Mouse (Mus musculus) monocyte, adult 59 days (primary cell): ENCODE measurements around the gene Msi1. TPM values are rescaled to one million over a fixed set of nuclear protein-coding genes. Genes with fewer than 3 reads are reported as not detected.

Experiments
- total RNA-seq, 2 experiments: library from RNA; stranded (reverse); gene quantifications; one replicate each; pipeline ENCODE4 v1.2.4; 2023

Msi1 gene
- not detected for total RNA-seq

GRCm38 (mm10) chr5:115429359-115430186, at the start of gene Msi1:
Gene Msi1, plus strand, starts transcription at chr5:115429599.

GRCm38 (mm10) chr5:115465642-115466420, 36.4 kb downstream of the Msi1 start, which contains the start of gene Pla2g1b:
Gene Pla2g1b, plus strand, starts transcription at chr5:115466262.

GRCm38 (mm10) chr5:115483947-115484920, 54.8 kb downstream of the Msi1 start, which contains the start of gene Sirt4:
Gene Sirt4, minus strand, starts transcription at chr5:115484725.

Other genes with a start within 250 kb of the Msi1 start
- gene Cabp1, start 235.2 kb upstream of the Msi1 start, total RNA-seq = not detected
- gene Pop5, start 193.8 kb upstream of the Msi1 start, total RNA-seq = 10 to 100 TPM; 26.9 to 31.7 TPM
- gene Rnf10, start 156.7 kb upstream of the Msi1 start, total RNA-seq = 100 to 1,000 TPM; 150 to 169 TPM
- 10 to 100 TPM; 17.6 to 19.3 TPM for gene Coq5, start 149.9 kb upstream of the Msi1 start, total RNA-seq
- gene Dynll1, start 128.6 kb upstream of the Msi1 start, total RNA-seq = 100 to 1,000 TPM; 216 to 251 TPM
- 10 to 100 TPM; 68.7 to 79.8 TPM for gene Srsf9, start 102.4 kb upstream of the Msi1 start, total RNA-seq
- gene Gatc, start 88.4 kb upstream of the Msi1 start, total RNA-seq = 10 to 100 TPM; 19.0 to 20.6 TPM
- 10 to 100 TPM; 25.1 to 28.6 TPM for gene Triap1, start 88.4 kb upstream of the Msi1 start, total RNA-seq
- 100 to 1,000 TPM; 246 to 260 TPM for gene Cox6a1, start 80.6 kb upstream of the Msi1 start, total RNA-seq
- not detected for gene Pla2g1b, start 36.7 kb downstream of the Msi1 start, total RNA-seq
- 10 to 100 TPM in 1 of 2 experiments, 1 to 10 TPM in 1; 8.0 to 11.5 TPM for gene Sirt4, start 55.1 kb downstream of the Msi1 start, total RNA-seq
- 100 to 1,000 TPM; 227 to 234 TPM for gene Pxn, start 77.1 kb downstream of the Msi1 start, total RNA-seq
- 1,000 to 10,000 TPM; 1,287 TPM for gene Rplp0, start 129.9 kb downstream of the Msi1 start, total RNA-seq
- gene Gcn1l1, start 135.7 kb downstream of the Msi1 start, total RNA-seq = 10 to 100 TPM; 51.3 to 51.6 TPM
- 10 to 100 TPM; 64.6 to 69.9 TPM for gene Rab35, start 202.3 kb downstream of the Msi1 start, total RNA-seq